Mouse (Mus musculus) bone marrow macrophage, adult 2 months (primary cell): ENCODE measurements around the gene Hikeshi.

Source experiments
- CTCF ChIP-seq: IDR thresholded peaks from 2 replicates; pipeline ENCODE4 v1.5.1; 2012; ENCODE audit warnings: low read depth, mild to moderate bottlenecking, low read length, moderate library complexity
- POLR2A ChIP-seq: IDR thresholded peaks from 2 replicates; pipeline ENCODE4 v1.6.1; 2012; ENCODE audit warnings: mild to moderate bottlenecking, low read depth, low read length, borderline replicate concordance

DNA sequence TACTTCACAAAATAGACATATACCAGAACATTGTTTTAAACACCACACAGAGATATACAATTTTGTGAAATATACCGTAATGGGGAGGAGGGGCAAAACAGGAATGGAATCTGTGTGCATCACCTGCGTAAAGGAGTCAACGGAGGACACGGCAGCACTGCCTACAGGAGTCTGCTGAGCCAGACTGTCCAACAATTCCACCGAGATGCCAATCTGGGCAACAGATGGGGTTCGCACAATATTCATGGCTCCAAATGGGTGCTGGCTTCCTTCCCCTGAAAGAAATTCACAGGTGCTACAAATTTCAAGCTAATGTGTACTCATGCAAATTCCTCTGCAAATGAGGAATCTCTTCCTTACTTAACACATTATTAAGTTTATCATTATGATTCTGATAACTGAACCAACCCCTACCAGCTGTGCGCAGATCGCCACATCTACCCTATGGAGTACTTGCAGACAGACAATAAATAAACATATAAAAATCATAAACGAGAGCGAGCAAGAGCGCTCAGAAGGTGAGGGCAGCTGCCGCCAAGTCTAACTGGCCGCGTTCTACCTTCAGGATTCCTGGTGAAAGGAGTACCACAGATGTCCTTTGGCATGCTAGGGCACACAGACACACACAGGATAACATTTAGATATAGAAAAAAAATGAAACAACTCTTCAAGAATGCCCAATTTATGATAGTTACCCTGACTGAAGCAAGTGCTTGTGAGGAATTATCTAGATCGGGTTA, 17.4 kb downstream of the Hikeshi start:
- TF ChIP-seq CTCF (no peak), POLR2A (no peak)
